Mouse (Mus musculus): ENCODE measurements at regions not wholly inside any gene's neighbourhood (a gene's known extent, or its start where the extent isn't known, plus 50 kb on each side); places are given as distances from the start of the nearest gene placed in this dataset.

DNA sequence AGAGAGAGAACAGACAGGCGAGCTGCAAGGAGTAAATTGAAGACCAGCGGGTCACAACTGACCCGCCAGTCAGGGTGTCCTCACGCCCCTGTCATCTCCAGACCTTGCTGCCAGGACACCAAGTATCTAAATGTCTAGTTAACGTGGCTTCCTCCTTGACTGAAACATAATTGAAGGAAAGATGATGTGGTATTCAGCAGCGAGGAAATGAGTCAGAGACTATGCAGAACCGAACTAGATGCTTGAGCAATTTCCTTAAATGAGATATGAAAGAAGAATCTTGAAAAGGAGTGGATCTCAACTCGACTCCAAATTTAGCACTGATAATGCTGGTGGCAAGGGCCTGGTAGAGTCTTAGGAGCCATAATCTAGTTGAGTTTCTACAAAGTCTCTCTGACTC, 329.3 kb upstream of the Fam92a start:
- no peaks in the 10 kb centered on the region for H3K9me3 ChIP-seq
- 87% methylated on average over 8 of the region's 8 CpGs for WGBS
- ATAC-seq (ENCODE audit: low FRiP score, low read depth): no peak
- no peak overlapping the region for H3K4me3 ChIP-seq
- H3K36me3 ChIP-seq: no peaks in the 10 kb centered on the region
- H3K27ac ChIP-seq: no peak overlapping the region
- H3K4me1 ChIP-seq: peaks cover 2% of the 10 kb centered on the region
- no peaks in the 10 kb centered on the region for H3K27me3 ChIP-seq
- no peak overlapping the region for H3K4me2 ChIP-seq (replicated peaks)
- no peak overlapping the region for H3K9ac ChIP-seq

DNA sequence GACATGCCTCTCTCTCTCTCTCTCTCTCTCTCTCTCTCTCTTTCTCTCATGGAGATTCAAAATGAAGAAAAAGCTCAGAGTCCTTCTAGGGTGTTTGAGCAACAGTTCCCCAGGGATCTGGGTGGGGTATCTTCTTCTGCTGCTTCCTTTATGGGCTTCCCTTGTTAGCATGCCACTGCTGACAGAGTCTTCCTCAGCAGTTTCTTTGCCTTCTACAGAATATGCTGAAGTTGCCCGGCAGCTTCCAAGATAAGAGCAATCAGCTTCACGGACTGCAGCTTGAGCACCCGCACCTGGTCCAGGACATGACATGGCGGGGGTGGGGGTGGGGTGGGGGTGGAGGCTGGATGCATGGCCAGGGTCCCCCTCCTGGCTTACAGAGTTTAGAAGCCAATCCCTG, 326.6 kb upstream of the Fam92a start:
- Histone ChIP-seq H3K27ac (no peak overlapping the region), H3K4me1 (no peaks in the 10 kb centered on the region), H3K36me3 (no peaks in the 10 kb centered on the region), H3K4me2 (replicated peaks) (no peak overlapping the region), H3K9ac (no peak overlapping the region), H3K9me3 (no peaks in the 10 kb centered on the region), H3K27me3 (no peaks in the 10 kb centered on the region), H3K4me3 (no peak overlapping the region)
- ATAC-seq (ENCODE audit: low FRiP score, low read depth): no peak
- WGBS: 84% methylated on average over 4 of the region's 4 CpGs

DNA sequence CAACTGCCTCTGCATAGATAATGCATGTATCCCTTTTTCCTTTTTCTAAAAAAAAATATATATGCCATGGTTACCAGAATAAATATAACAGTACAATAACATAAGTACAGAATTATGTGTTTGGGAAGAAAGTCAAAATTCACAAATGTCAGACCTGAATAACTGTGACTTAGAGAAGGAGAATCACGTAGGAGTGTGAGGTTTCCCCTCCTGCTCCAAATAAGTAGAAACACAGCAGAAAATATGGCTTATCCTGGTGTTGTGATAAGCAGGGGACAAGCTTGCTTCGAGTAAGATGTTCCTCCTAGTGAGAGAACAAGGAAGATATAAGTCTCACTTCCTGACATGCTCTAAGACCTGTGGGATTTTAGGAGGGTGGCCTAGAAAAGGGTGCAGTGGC, 320.7 kb upstream of the Fam92a start:
- no peak overlapping the region for H3K27ac ChIP-seq
- H3K36me3 ChIP-seq: no peaks in the 10 kb centered on the region
- WGBS: 80% methylated on average over 2 of the region's 2 CpGs
- no peak overlapping the region for H3K9ac ChIP-seq
- no peak for ATAC-seq (ENCODE audit: low FRiP score, low read depth)
- H3K4me3 ChIP-seq: no peak overlapping the region
- H3K4me2 ChIP-seq (replicated peaks): no peak overlapping the region
- H3K4me1 ChIP-seq: no peaks in the 10 kb centered on the region
- no peaks in the 10 kb centered on the region for H3K27me3 ChIP-seq
- H3K9me3 ChIP-seq: no peaks in the 10 kb centered on the region

DNA sequence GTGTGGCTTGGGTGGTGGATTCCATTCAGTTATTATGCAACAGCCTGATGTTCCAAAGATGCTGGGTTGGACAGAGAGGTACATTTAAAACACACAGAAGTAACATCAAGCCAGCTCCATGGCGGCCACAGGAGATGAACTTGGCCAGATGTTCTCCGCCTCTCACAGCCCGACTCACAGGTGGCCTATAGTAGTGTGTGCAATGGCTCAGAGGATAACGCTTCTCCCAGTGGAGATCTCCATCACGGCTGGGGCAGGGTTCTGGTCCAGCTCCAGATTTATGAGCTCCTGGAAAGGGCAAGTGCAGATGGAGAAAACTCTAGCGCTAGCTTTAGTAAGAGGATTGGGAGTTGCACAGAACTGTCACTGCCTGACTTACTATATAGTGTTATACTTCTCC, 319.5 kb upstream of the Fam92a start:
- Histone ChIP-seq H3K4me3 (no peak overlapping the region), H3K9me3 (no peaks in the 10 kb centered on the region), H3K27ac (no peak overlapping the region), H3K9ac (no peak overlapping the region), H3K36me3 (no peaks in the 10 kb centered on the region), H3K4me2 (replicated peaks) (no peak overlapping the region), H3K4me1 (no peaks in the 10 kb centered on the region), H3K27me3 (no peaks in the 10 kb centered on the region)
- WGBS: 55% methylated on average over 6 of the region's 6 CpGs
- ATAC-seq (ENCODE audit: low FRiP score, low read depth): peak; percentile 59

- no peaks in the 10 kb centered on the region for H3K36me3 ChIP-seq
- no peak for ATAC-seq (ENCODE audit: low FRiP score, low read depth)
- H3K27ac ChIP-seq: no peak overlapping the region
- H3K27me3 ChIP-seq: no peaks in the 10 kb centered on the region
- 69% methylated on average over 3 of the region's 3 CpGs for WGBS
- H3K9me3 ChIP-seq: no peaks in the 10 kb centered on the region
- no peak overlapping the region for H3K9ac ChIP-seq
- H3K4me3 ChIP-seq: no peak overlapping the region
- H3K4me1 ChIP-seq: no peaks in the 10 kb centered on the region
- no peak overlapping the region for H3K4me2 ChIP-seq (replicated peaks)
Observed at GRCm38 (mm10) chr4:12490066-12490465, 318.3 kb upstream of the Fam92a start.

DNA sequence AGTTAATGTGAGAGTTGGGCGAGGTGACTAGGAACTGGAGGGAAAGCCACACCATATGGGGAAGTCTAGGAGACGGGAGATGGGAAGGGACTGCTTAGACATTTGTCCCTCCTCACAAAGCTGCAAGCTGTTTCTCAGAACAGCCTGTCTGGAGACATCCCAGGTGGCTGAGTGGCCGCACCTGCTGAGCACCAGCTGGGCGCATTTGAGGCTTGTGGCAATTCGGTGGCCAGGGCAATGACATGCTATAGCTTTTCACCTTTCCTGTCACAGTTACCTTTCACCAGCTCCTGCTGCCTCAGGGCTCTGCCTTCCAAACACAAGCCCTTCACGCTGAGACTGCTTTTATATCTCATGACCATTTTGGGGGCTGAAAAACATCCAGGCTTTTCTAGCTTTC, 317.5 kb upstream of the Fam92a start:
- Histone ChIP-seq H3K27me3 (no peaks in the 10 kb centered on the region), H3K9ac (no peak overlapping the region), H3K4me1 (no peaks in the 10 kb centered on the region), H3K4me3 (no peak overlapping the region), H3K9me3 (no peaks in the 10 kb centered on the region), H3K4me2 (replicated peaks) (no peak overlapping the region), H3K36me3 (no peaks in the 10 kb centered on the region), H3K27ac (no peak overlapping the region)
- no peak for ATAC-seq (ENCODE audit: low FRiP score, low read depth)
- WGBS: 54% methylated on average over 6 of the region's 6 CpGs

DNA sequence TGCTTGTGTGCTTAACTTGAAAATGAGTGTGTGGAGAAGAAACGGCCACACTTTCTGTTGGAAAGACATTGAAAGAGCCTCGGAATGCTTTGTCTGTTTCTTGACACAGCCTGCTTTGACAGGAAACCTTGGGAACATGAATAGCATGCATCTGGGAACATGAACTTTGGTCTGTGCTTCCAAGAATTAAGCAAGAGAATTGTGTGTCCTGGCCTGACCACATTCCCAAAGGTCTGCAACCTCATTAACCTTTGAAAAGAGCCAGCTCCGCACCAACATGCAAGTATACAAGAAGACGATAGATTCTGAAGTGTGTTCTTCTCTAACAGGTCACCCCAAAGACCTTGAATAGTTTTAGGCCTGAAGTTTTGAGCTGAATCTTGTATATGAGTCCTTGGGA, 309.7 kb upstream of the Fam92a start:
- H3K27ac ChIP-seq: no peak overlapping the region
- WGBS: 76% methylated on average over 4 of the region's 4 CpGs
- ATAC-seq (ENCODE audit: low FRiP score, low read depth): no peak
- no peak overlapping the region for H3K9ac ChIP-seq
- H3K4me1 ChIP-seq: 0 out of 2 replicates have a peak, but pooled peaks cover 3% of the 10 kb centered on the region
- no peaks in the 10 kb centered on the region for H3K36me3 ChIP-seq
- no peaks in the 10 kb centered on the region for H3K27me3 ChIP-seq
- no peaks in the 10 kb centered on the region for H3K9me3 ChIP-seq
- H3K4me2 ChIP-seq (replicated peaks): no peak overlapping the region
- H3K4me3 ChIP-seq: no peak overlapping the region

DNA sequence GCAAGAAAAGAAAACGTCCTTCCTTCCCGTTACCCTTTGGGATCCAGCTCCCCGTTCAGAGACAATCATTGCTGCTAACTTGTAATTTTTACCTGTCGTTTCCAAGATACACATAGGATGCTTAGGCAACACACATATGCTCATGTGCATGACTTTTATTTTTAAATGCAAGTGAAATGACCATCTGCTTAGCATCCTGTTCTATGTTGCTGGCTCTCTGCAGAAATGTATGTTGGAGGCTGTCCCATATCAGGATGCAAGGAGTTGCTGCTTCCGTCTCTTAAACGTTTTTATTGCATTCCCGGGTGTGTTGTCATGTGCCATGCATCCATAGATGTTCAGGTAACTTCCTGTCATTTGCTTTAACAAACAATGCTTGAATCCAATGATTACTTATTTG, 304.9 kb upstream of the Fam92a start:
- Histone ChIP-seq H3K9me3 (no peaks in the 10 kb centered on the region), H3K36me3 (no peaks in the 10 kb centered on the region)
- 57% methylated on average over 7 of the region's 7 CpGs for WGBS

DNA sequence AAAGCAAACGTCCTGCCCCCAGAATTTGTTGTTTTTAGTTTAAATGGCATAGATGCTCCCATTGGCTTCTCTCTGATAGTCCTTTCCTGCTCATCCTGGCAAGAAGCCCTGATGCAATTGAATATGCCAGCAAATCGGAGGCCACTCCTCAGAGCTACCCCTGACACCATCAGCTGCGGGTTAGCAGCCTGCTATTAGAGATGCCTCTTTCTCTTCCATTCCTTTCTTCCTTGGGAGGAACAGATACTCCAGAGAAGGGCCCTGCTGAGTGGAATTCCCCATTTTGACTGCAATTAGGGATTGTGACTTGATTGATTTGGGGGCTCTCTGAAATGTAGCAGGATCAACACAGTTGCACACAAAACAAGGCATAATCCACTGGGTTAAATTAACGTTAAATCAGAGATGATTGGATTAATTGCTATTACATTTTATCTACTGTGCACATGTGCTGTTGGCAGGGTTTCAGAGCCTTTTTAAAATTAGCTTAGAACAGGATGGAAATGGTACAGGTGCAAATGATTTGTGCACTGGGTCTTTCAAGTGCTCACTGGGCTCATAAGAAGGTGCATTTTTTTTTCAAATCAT, 303.3 kb upstream of the Fam92a start:
- Histone ChIP-seq H3K4me1 (peaks cover 16% of the 10 kb centered on the region; the same call in 1 of the 2 replicates), H3K27me3 (no peaks in the 10 kb centered on the region), H3K9ac (no peak overlapping the region), H3K27ac (no peak overlapping the region), H3K4me3 (no peak overlapping the region), H3K36me3 (no peaks in the 10 kb centered on the region), H3K9me3 (no peaks in the 10 kb centered on the region), H3K4me2 (replicated peaks) (no peak overlapping the region)
- no peak for ATAC-seq (ENCODE audit: low FRiP score, low read depth)
- 72% methylated on average over 4 of the region's 4 CpGs for WGBS

More for the DNA sequence above, 304.9 kb upstream of the Fam92a start:
- Histone ChIP-seq H3K4me2 (replicated peaks) (no peak overlapping the region), H3K9ac (no peak overlapping the region), H3K27me3 (no peaks in the 10 kb centered on the region), H3K4me1 (peaks cover 16% of the 10 kb centered on the region; the same call in 1 of the 2 replicates), H3K4me3 (no peak overlapping the region), H3K27ac (no peak overlapping the region)
- ATAC-seq (ENCODE audit: low FRiP score, low read depth): no peak

DNA sequence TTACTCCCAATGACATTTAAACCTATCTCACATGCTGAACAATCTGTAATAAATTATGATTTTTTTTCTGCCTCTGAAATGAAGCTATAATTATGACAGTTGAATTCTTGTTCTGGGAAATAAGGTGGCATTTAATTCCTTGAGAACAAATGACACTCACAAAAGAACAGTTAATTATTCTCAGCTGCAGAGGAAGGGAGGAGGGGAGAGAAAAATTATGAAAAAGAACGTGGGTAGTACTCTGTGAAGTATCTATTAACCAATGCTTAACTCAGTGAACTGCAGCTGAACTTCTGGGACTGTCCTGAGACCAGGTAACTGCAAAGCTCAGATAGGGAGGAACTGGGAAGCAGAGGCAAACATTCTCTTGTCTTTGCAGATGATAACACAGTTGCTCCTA, 302.6 kb upstream of the Fam92a start:
- no peak overlapping the region for H3K4me3 ChIP-seq
- H3K27ac ChIP-seq: no peak overlapping the region
- ATAC-seq (ENCODE audit: low FRiP score, low read depth): no peak
- H3K27me3 ChIP-seq: no peaks in the 10 kb centered on the region
- WGBS: 7% methylated on average over 1 of the region's 1 CpGs
- H3K9me3 ChIP-seq: no peaks in the 10 kb centered on the region
- H3K4me1 ChIP-seq: peaks cover 16% of the 10 kb centered on the region; the same call in 1 of the 2 replicates
- H3K9ac ChIP-seq: no peak overlapping the region
- no peaks in the 10 kb centered on the region for H3K36me3 ChIP-seq
- no peak overlapping the region for H3K4me2 ChIP-seq (replicated peaks)

GRCm38 (mm10) chr4:12461701-12462100, 289.9 kb upstream of the Fam92a start:
- H3K9me3 ChIP-seq: no peaks in the 10 kb centered on the region
- no peak for ATAC-seq (ENCODE audit: low FRiP score, low read depth)
- no peaks in the 10 kb centered on the region for H3K27me3 ChIP-seq
- WGBS: 75% methylated on average over 2 of the region's 2 CpGs
- no peak overlapping the region for H3K27ac ChIP-seq
- H3K9ac ChIP-seq: no peak overlapping the region
- no peak overlapping the region for H3K4me3 ChIP-seq
- H3K36me3 ChIP-seq: no peaks in the 10 kb centered on the region
- H3K4me2 ChIP-seq (replicated peaks): no peak overlapping the region
- peaks cover 7% of the 10 kb centered on the region for H3K4me1 ChIP-seq

DNA sequence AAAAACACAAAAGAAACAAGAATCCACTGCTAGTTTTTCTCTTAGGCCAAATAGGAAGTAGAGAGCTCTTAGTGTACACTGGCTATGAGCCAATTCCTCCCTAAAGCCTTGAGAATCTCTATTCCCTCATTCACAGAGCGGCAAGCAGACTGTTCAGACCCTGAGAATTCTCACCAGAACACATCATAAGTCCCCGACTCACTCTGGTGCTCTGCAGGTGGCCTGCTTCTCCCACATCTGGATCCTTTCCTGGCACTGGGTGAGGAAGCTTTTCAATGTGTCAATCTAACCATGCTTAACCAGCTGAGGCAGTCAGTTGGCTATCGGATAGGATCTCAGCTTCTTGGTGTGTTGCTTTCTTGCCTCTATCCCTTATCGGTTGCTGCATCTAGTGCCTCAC, 289.4 kb upstream of the Fam92a start:
- Histone ChIP-seq H3K36me3 (no peaks in the 10 kb centered on the region), H3K4me2 (replicated peaks) (no peak overlapping the region), H3K9ac (no peak overlapping the region), H3K9me3 (no peaks in the 10 kb centered on the region), H3K27ac (no peak overlapping the region), H3K4me1 (peaks cover 7% of the 10 kb centered on the region), H3K27me3 (no peaks in the 10 kb centered on the region), H3K4me3 (no peak overlapping the region)
- WGBS: 43% methylated on average over 4 of the region's 4 CpGs
- ATAC-seq (ENCODE audit: low FRiP score, low read depth): peak; percentile 44; the same call in 1 of the 2 replicates

GRCm38 (mm10) chr4:12457978-12458597, 286.3 kb upstream of the Fam92a start:
- Histone ChIP-seq H3K36me3 (no peaks in the 10 kb centered on the region), H3K27ac (no peak overlapping the region), H3K9ac (no peak overlapping the region), H3K9me3 (no peaks in the 10 kb centered on the region), H3K4me2 (replicated peaks) (no peak overlapping the region), H3K27me3 (no peaks in the 10 kb centered on the region), H3K4me3 (no peak overlapping the region), H3K4me1 (peaks cover 7% of the 10 kb centered on the region)
- 71% methylated on average over 8 of the region's 8 CpGs for WGBS
- ATAC-seq (ENCODE audit: low FRiP score, low read depth): no peak
